Mouse (Mus musculus) forebrain, embryonic 11.5 days (tissue): ENCODE results near the gene Cntnap2. TPM values are rescaled to one million over a fixed set of nuclear protein-coding genes. Genes with fewer than 3 reads are reported as not detected.
"Not testable (repeated sequence)": the region's sequence is repeated elsewhere in the genome, so short reads cannot be mapped to it uniquely, and the experiment has no call there.

Experiments used
- ATAC-seq: fragments of 200-750 bp; cut with Nextera tagmentation; replicated peaks from 2 replicates; pipeline ENCODE4 v1.8.0; 2017; ENCODE audit warnings: moderate TSS enrichment; ENCODE audit not compliant: low FRiP score
- DNase-seq: peaks from one replicate; pipeline ENCODE4 v3.0.0-alpha.2; 2017; ENCODE audit warnings: low spot score
- H3K27ac ChIP-seq: fragments of 300-500 bp; sonication (generic); 2 replicates; pipeline ENCODE4 v1.5.1; 2014; ENCODE audit warnings: low read depth, low read length
- H3K27me3 ChIP-seq: fragments of 300-500 bp; sonication (generic); 2 replicates; pipeline ENCODE4 v1.6.1; 2014; ENCODE audit warnings: mild to moderate bottlenecking, low read length, mixed read lengths; ENCODE audit not compliant: control insufficient read depth, insufficient read depth
- H3K36me3 ChIP-seq: fragments of 300-500 bp; sonication (generic); 2 replicates; pipeline ENCODE4 v1.6.1; 2014; ENCODE audit warnings: mild to moderate bottlenecking, low read length, moderate library complexity, mixed read lengths; ENCODE audit not compliant: control insufficient read depth, insufficient read depth
- H3K4me1 ChIP-seq: fragments of 300-500 bp; sonication (generic); replicated peaks from 2 replicates; pipeline ENCODE4 v1.6.1; 2014; ENCODE audit warnings: low read length, mixed read lengths; ENCODE audit not compliant: control insufficient read depth, insufficient read depth
- H3K4me2 ChIP-seq: fragments of 300-500 bp; sonication (generic); 2 replicates; pipeline ENCODE4 v1.6.1; 2014; ENCODE audit warnings: low read depth, mild to moderate bottlenecking, low read length, moderate library complexity, mixed read lengths; ENCODE audit not compliant: severe bottlenecking
- H3K4me3 ChIP-seq: fragments of 300-500 bp; sonication (generic); 2 replicates; pipeline ENCODE4 v1.5.1; 2014; ENCODE audit warnings: low read depth, low read length
- H3K9ac ChIP-seq: fragments of 300-500 bp; sonication (generic); 2 replicates; pipeline ENCODE4 v1.6.1; 2014; ENCODE audit warnings: low read length
- H3K9me3 ChIP-seq: fragments of 300-500 bp; sonication (generic); 2 replicates; pipeline ENCODE4 v1.6.1; 2016; ENCODE audit warnings: low read length, mixed read lengths; ENCODE audit not compliant: control insufficient read depth
- WGBS: fragments of 180-500 bp; shearing (Covaris S2); extraction: QIAGEN DNeasy Blood & Tissue Kit; methylation state at CpG from one replicate; pipeline ENCODE4 v1.1.7; 2014; 5-methylcytosine and 5-hydroxymethylcytosine counted together
- polyA plus RNA-seq: library from polyadenylated mRNA; unstranded; fragments of >200 nt; fragmentation: Nextera tagmentation; extraction: Ambion mirVana; gene quantifications from 2 replicates; pipeline ENCODE4 v1.2.1, GENCODE M21; 2014

Cntnap2 gene
- polyA plus RNA-seq, 1 experiment from 2014 or later: 69.6 TPM

DNA sequence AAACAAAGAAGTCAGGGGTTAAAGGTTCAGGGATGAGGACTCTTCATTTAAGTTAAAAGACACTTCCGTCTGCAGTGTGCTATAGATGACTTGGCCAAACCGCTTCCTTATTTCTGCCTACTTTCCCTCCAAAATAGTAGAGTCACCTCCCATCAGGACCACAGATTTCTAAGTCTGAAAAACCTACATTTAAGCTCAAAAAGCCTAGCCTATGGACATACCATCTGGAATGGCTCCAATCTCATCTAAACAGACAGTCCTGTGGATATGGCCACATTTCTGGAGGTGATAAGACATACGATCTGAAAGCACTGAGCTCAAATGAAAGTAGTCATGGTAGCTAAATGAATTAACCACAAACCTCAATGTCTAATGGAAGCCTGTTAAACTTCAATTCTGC, 2212.4 kb downstream of the Cntnap2 start:
- H3K4me2 ChIP-seq: no peak overlapping the region
- WGBS: 92% methylated on average over 3 of the region's 3 CpGs
- peaks cover 3% of the 10 kb centered on the region; the same call in 1 of the 2 replicates for H3K36me3 ChIP-seq
- no peak overlapping the region for H3K4me3 ChIP-seq
- H3K9me3 ChIP-seq: no peaks in the 10 kb centered on the region
- peaks cover 2% of the 10 kb centered on the region; the same call in 1 of the 2 replicates for H3K4me1 ChIP-seq
- no peak overlapping the region for H3K27ac ChIP-seq
- ATAC-seq (no peak), DNase-seq (no peak)
- H3K9ac ChIP-seq: no peak overlapping the region
- no peaks in the 10 kb centered on the region for H3K27me3 ChIP-seq

GRCm38 (mm10) chr6:47272606-47273575, 2213.7 kb downstream of the Cntnap2 start:
- no peak overlapping the region for H3K4me2 ChIP-seq
- DNase-seq (no peak), ATAC-seq (peak; percentile 45)
- peak overlapping the region; percentile 65 for H3K27ac ChIP-seq
- no peaks in the 10 kb centered on the region for H3K9me3 ChIP-seq
- WGBS: 30% methylated on average over 8 of the region's 8 CpGs
- peaks cover 6% of the 10 kb centered on the region; the same call in 1 of the 2 replicates for H3K4me1 ChIP-seq
- H3K9ac ChIP-seq: 0 out of 2 replicates have a peak overlapping the region, but pooled peaks have one; percentile 2
- H3K36me3 ChIP-seq: peaks cover 3% of the 10 kb centered on the region; the same call in 1 of the 2 replicates
- no peaks in the 10 kb centered on the region for H3K27me3 ChIP-seq
- no peak overlapping the region for H3K4me3 ChIP-seq

- no peak overlapping the region for H3K4me3 ChIP-seq
- no peak overlapping the region for H3K9ac ChIP-seq
- 21% methylated on average over 2 of the region's 2 CpGs for WGBS
- no peak for ATAC-seq
- H3K4me1 ChIP-seq: peaks cover 12% of the 10 kb centered on the region; the same call in 1 of the 2 replicates
- no peaks in the 10 kb centered on the region for H3K27me3 ChIP-seq
- no peak for DNase-seq
- H3K4me2 ChIP-seq: no peak overlapping the region
- no peaks in the 10 kb centered on the region for H3K9me3 ChIP-seq
- H3K36me3 ChIP-seq: peaks cover 3% of the 10 kb centered on the region; the same call in 1 of the 2 replicates
- no peak overlapping the region for H3K27ac ChIP-seq
These were observed 2215.9 kb downstream of the Cntnap2 start for GRCm38 (mm10) chr6:47275065-47275464.

GRCm38 (mm10) chr6:47279183-47279582, 2220.0 kb downstream of the Cntnap2 start:
- Histone ChIP-seq H3K9ac (no peak overlapping the region), H3K4me1 (peaks cover 16% of the 10 kb centered on the region; the same call in 1 of the 2 replicates), H3K4me3 (no peak overlapping the region), H3K36me3 (peaks cover 3% of the 10 kb centered on the region; the same call in 1 of the 2 replicates), H3K27me3 (no peaks in the 10 kb centered on the region), H3K4me2 (no peak overlapping the region), H3K27ac (no peak overlapping the region; the same call in 1 of the 2 replicates), H3K9me3 (no peaks in the 10 kb centered on the region)
- peak; percentile 61 for DNase-seq
- WGBS: 9% methylated on average over 1 of the region's 1 CpGs
- peak; percentile 88 for ATAC-seq

- H3K4me2 ChIP-seq: no peak overlapping the region
- H3K4me1 ChIP-seq: peaks cover 14% of the 10 kb centered on the region; the same call in 1 of the 2 replicates
- H3K27ac ChIP-seq: no peak overlapping the region
- DNase-seq: no peak
- H3K9ac ChIP-seq: no peak overlapping the region
- no peaks in the 10 kb centered on the region for H3K36me3 ChIP-seq
- no peak overlapping the region for H3K4me3 ChIP-seq
- ATAC-seq: no peak
- H3K27me3 ChIP-seq: no peaks in the 10 kb centered on the region
- H3K9me3 ChIP-seq: no peaks in the 10 kb centered on the region
These were observed 2222.4 kb downstream of the Cntnap2 start for GRCm38 (mm10) chr6:47281584-47281983.

DNA sequence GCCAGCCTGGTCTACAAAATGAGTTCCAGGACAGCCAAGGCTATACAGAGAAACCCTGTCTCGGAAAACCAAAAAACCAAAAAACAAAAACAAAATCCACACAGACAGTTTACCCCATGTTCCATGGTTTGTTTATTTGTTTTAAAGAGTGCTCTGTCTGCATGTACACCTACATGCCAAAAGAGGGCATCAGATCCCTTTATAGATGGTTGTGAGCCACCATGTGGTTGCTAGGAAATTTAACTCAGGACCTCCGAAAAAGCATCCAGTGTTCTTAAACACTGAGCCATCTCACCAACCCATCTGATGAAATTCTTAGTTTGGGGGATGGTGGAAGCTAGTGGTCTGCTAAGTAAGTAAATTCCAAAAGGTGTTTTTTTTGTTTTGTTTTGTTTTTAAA, 2225.6 kb downstream of the Cntnap2 start:
- H3K9ac ChIP-seq: no peak overlapping the region
- H3K27ac ChIP-seq: no peak overlapping the region
- H3K4me3 ChIP-seq: no peak overlapping the region
- no peaks in the 10 kb centered on the region for H3K36me3 ChIP-seq
- H3K4me2 ChIP-seq: no peak overlapping the region
- no peaks in the 10 kb centered on the region for H3K9me3 ChIP-seq
- 68% methylated on average over 2 of the region's 2 CpGs for WGBS
- DNase-seq (no peak), ATAC-seq (no peak)
- 0 out of 2 replicates have a peak, but pooled peaks cover 5% of the 10 kb centered on the region for H3K4me1 ChIP-seq
- no peaks in the 10 kb centered on the region for H3K27me3 ChIP-seq

GRCm38 (mm10) chr6:47285742-47286141, 2226.6 kb downstream of the Cntnap2 start:
- Histone ChIP-seq H3K27me3 (no peaks in the 10 kb centered on the region), H3K9ac (no peak overlapping the region), H3K4me1 (0 out of 2 replicates have a peak, but pooled peaks cover 5% of the 10 kb centered on the region), H3K9me3 (no peaks in the 10 kb centered on the region), H3K36me3 (no peaks in the 10 kb centered on the region), H3K27ac (no peak overlapping the region), H3K4me3 (no peak overlapping the region), H3K4me2 (no peak overlapping the region)
- ATAC-seq: no peak
- DNase-seq: no peak
- WGBS: 57% methylated on average over 1 of the region's 1 CpGs

- H3K9me3 ChIP-seq, H3K27me3 ChIP-seq, H3K4me1 ChIP-seq, DNase-seq, H3K27ac ChIP-seq, H3K36me3 ChIP-seq, H3K9ac ChIP-seq, H3K4me2 ChIP-seq, H3K4me3 ChIP-seq: not testable (repeated sequence)
- 59% methylated on average over 12 of the region's 12 CpGs for WGBS
- 0 out of 2 replicates have a peak, but pooled peaks have one; percentile 40 for ATAC-seq
These were observed 2227.2 kb downstream of the Cntnap2 start for GRCm38 (mm10) chr6:47286247-47286967.
